In genomic region chr8:111765096-111765495, GRCm38 (mm10) we compare ENCODE assay signal across 22 mouse cellular contexts. TPM values are rescaled to one million over a fixed set of nuclear protein-coding genes. Genes with fewer than 3 reads are reported as not detected.
DNase-seq lines count a peak whose midpoint lies in the region; ATAC-seq and TF ChIP-seq lines count a peak whose summit lies in the region.
"Had no signal": no experiment of that assay in that cellular context is flagged by ENCODE, and none has a peak within 500 bp of the region (broad histone marks: within the 10 kb centered on the region; RNA-seq: fewer than 3 reads in every experiment).

No protein-coding gene starts in this region.

- no peaks in the 10 kb centered on the region for H3K9me3 ChIP-seq in E14TG2a.4 (ENCODE audit: low read length)
- H3K9me3 ChIP-seq in hindbrain, embryonic 13.5 days = no peaks in the 10 kb centered on the region
- H3K9me3 ChIP-seq in intestine, postnatal 0 days (ENCODE audit: control insufficient read depth) = no peaks in the 10 kb centered on the region
- H3K9me3 ChIP-seq: embryonic facial prominence, embryonic 10.5 days; embryonic facial prominence, embryonic 12.5 days; forebrain, embryonic 13.5 days; forebrain, embryonic 15.5 days; G1E had no signal

- no peak overlapping the region for H3K4me2 ChIP-seq in hindbrain, embryonic 13.5 days
- H3K4me2 ChIP-seq in intestine, postnatal 0 days (replicated peaks; ENCODE audit: low read depth) = no peak overlapping the region
- H3K4me2 ChIP-seq: embryonic facial prominence, embryonic 12.5 days; forebrain, embryonic 13.5 days; forebrain, embryonic 15.5 days had no signal

- H3K9ac ChIP-seq in hindbrain, embryonic 13.5 days = no peak overlapping the region
- no peak overlapping the region for H3K9ac ChIP-seq in intestine, postnatal 0 days (ENCODE audit: low read depth, low read length)
- H3K9ac ChIP-seq: embryonic facial prominence, embryonic 12.5 days; forebrain, embryonic 13.5 days; forebrain, embryonic 15.5 days; forebrain, postnatal 0 days had no signal

- peaks cover 27% of the 10 kb centered on the region for H3K36me3 ChIP-seq in E14TG2a.4 (ENCODE audit: insufficient read depth, low read length)
- H3K36me3 ChIP-seq in hindbrain, embryonic 13.5 days = peaks cover 33% of the 10 kb centered on the region
- peaks cover 25% of the 10 kb centered on the region for H3K36me3 ChIP-seq in intestine, postnatal 0 days (ENCODE audit: control insufficient read depth, insufficient read depth)
- H3K36me3 ChIP-seq: forebrain, embryonic 15.5 days had no signal

- no peak overlapping the region for H3K27ac ChIP-seq in hindbrain, embryonic 13.5 days
- no peak overlapping the region for H3K27ac ChIP-seq in intestine, postnatal 0 days (ENCODE audit: low read depth, low read length)
- H3K27ac ChIP-seq: embryonic facial prominence, embryonic 10.5 days; embryonic facial prominence, embryonic 12.5 days; forebrain, embryonic 13.5 days; forebrain, embryonic 15.5 days had no signal

- ATAC-seq in hindbrain, embryonic 13.5 days (ENCODE audit: low FRiP score) = no peak
- ATAC-seq in intestine, postnatal 0 days = no peak
- ATAC-seq: activated CD4-positive, CD25-positive, alpha-beta regulatory T cell, adult 4 months; CD4-positive, CD25-positive, alpha-beta regulatory T cell, adult 4 months; forebrain, embryonic 13.5 days; forebrain, embryonic 15.5 days; forebrain, postnatal 0 days; Patski had no signal

- H3K4me1 ChIP-seq in E14TG2a.4 (replicated peaks; ENCODE audit: low read depth, low read length) = peaks cover 87% of the 10 kb centered on the region
- peaks cover 23% of the 10 kb centered on the region for H3K4me1 ChIP-seq in hindbrain, embryonic 13.5 days (replicated peaks)
- H3K4me1 ChIP-seq in intestine, postnatal 0 days (replicated peaks; ENCODE audit: control insufficient read depth, insufficient read depth, low read length) = no peaks in the 10 kb centered on the region

- WGBS in hindbrain, embryonic 13.5 days = 91% methylated on average over 9 of the region's 9 CpGs
- 96% methylated on average over 9 of the region's 9 CpGs for WGBS in intestine, postnatal 0 days

- 0 out of 2 replicates have a peak overlapping the region, but pooled peaks have one; percentile 32 for H3K4me3 ChIP-seq in E14TG2a.4 (replicated peaks; ENCODE audit: low read length)
- H3K4me3 ChIP-seq in hindbrain, embryonic 13.5 days = no peak overlapping the region
- no peak overlapping the region for H3K4me3 ChIP-seq in intestine, postnatal 0 days (ENCODE audit: low read depth, low read length)
- H3K4me3 ChIP-seq: embryonic facial prominence, embryonic 10.5 days; embryonic facial prominence, embryonic 12.5 days; forebrain, embryonic 13.5 days; forebrain, embryonic 15.5 days had no signal

- DNase-seq in ES-CJ7 (ENCODE audit: low read depth, low spot score) (peak; percentile 77), R1 (ENCODE audit: low read depth, low spot score) (peak; percentile 77)
- DNase-seq in spleen, postnatal 36 days (ENCODE audit: low spot score in 2 of 2) = no peak
- DNase-seq: adrenal gland, adult 8-10 months; adrenal gland, postnatal 14 days; adrenal gland, postnatal 36 days; B cell, adult 2 months; cerebellum, adult 11-12 months; cerebellum, adult 9-10 months; forebrain, postnatal 0 days had no signal

- no peaks in the 10 kb centered on the region for H3K27me3 ChIP-seq in E14TG2a.4 (ENCODE audit: insufficient read depth, low read length)
- H3K27me3 ChIP-seq in hindbrain, embryonic 13.5 days = no peaks in the 10 kb centered on the region
- no peaks in the 10 kb centered on the region for H3K27me3 ChIP-seq in intestine, postnatal 0 days (replicated peaks; ENCODE audit: control insufficient read depth, insufficient read depth, low read length)
- H3K27me3 ChIP-seq: CH12.LX; embryonic facial prominence, embryonic 12.5 days; forebrain, embryonic 13.5 days; forebrain, embryonic 15.5 days; Patski had no signal

- no peak for TF ChIP-seq CTCF in E14TG2a.4 (conservative IDR thresholded peaks at IDR 0.05; ENCODE audit: low read length)
- TF ChIP-seq CTCF in intestine, postnatal 0 days (IDR thresholded peaks at IDR 0.05; ENCODE audit: low read depth) = no peak

RNA-seq across cellular contexts. Expression of gene Bcar1, which starts 21.5 kb away (rescaled TPM):
- polyA plus RNA-seq in hindbrain, embryonic 13.5 days (2015; fragmentation: Nextera tagmentation; extraction: Ambion mirVana) = 55.4 and 55.6 TPM in 2 replicates
- polyA plus RNA-seq in intestine, postnatal 0 days (2015; fragmentation: Nextera tagmentation; extraction: Ambion mirVana) = 38.8 and 41.1 TPM in 2 replicates

Comparison
In these comparisons a context has a peak if more than half of its experiments do, and no peak if none do; other contexts are left out.
1. DNase-seq: peak in ES-CJ7 (single experiment) and R1 (single experiment); none in spleen, postnatal 36 days (0 of 2).